Mouse (Mus musculus): ENCODE measurements around the gene Tmem165.

DNA sequence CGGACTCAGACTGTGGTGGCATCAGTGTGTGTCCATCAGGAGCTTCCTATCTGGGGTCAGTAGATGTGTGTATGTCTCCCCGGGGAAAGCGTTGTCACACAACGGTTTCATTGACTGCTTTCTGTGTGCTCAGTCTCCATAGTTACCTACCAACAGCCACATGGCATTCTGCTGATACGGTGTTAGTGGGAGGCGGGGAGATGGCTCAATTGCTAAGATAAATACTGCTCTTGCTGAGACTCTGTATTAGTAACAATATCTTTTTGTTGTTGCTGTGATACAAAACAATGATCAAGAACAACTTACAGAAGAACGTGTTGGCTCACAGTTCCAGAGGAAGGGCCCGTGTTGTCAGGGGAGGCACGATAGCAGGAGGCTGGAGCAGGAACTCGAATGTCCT is 45.2 kb upstream of the Tmem165 start:
- no peak for TF ChIP-seq POLR2A (IDR thresholded peaks at IDR 0.05; ENCODE audit: low read depth, low read length)
- no peak for TF ChIP-seq CTCF (IDR thresholded peaks at IDR 0.05; ENCODE audit: extremely low read depth, insufficient read depth, insufficient read length, insufficient replicate concordance)
